Mouse (Mus musculus) limb, embryonic 10.5 days (tissue): ENCODE measurements around the gene Cbr2. TPM values are rescaled to one million over a fixed set of nuclear protein-coding genes. Genes with fewer than 3 reads are reported as not detected.
"Not testable (repeated sequence)": the region's sequence is repeated elsewhere in the genome, so short reads cannot be mapped to it uniquely, and the experiment has no call there.

Source experiments
- DNase-seq: peaks from one replicate; pipeline ENCODE4 v3.0.0-alpha.2; 2017; ENCODE audit warnings: low spot score
- H3K27ac ChIP-seq: fragments of 300-500 bp; sonication (generic); 2 replicates; pipeline ENCODE4 v1.5.1; 2016; ENCODE audit warnings: mild to moderate bottlenecking
- H3K27me3 ChIP-seq: fragments of 300-500 bp; sonication (generic); 2 replicates; pipeline ENCODE4 v1.6.1; 2016; ENCODE audit warnings: low read depth, mild to moderate bottlenecking; ENCODE audit not compliant: poor library complexity, severe bottlenecking
- H3K36me3 ChIP-seq: fragments of 300-500 bp; sonication (generic); 2 replicates; pipeline ENCODE4 v1.6.1; 2016; ENCODE audit warnings: mild to moderate bottlenecking, moderate library complexity
- H3K4me1 ChIP-seq: fragments of 300-500 bp; sonication (generic); 2 replicates; pipeline ENCODE4 v1.6.1; 2016
- H3K4me3 ChIP-seq: fragments of 300-500 bp; sonication (generic); 2 replicates; pipeline ENCODE4 v1.5.1; 2016; ENCODE audit warnings: mild to moderate bottlenecking, moderate library complexity
- H3K9me3 ChIP-seq: fragments of 300-500 bp; sonication (generic); replicated peaks from 2 replicates; pipeline ENCODE4 v1.6.1; 2016; ENCODE audit warnings: mild to moderate bottlenecking
- WGBS: fragments of 180-500 bp; shearing (Covaris S2); methylation state at CpG from one replicate; pipeline ENCODE4 v1.1.7; 2016; 5-methylcytosine and 5-hydroxymethylcytosine counted together
- polyA plus RNA-seq: library from polyadenylated mRNA; unstranded; fragments of >200 nt; fragmentation: Nextera tagmentation; extraction: Ambion mirVana; gene quantifications from 2 replicates; pipeline ENCODE4 v1.2.1, GENCODE M21; 2016

The Cbr2 gene
- 15.2 and 16.3 TPM in 2 replicates for polyA plus RNA-seq

GRCm38 (mm10) chr11:120731858-120732680 is at the start of gene Cbr2:
Gene Cbr2, minus strand, starts transcription at chr11:120732114.
- 74% methylated on average over 12 of the region's 12 CpGs for WGBS
- no peak for DNase-seq
- Histone ChIP-seq H3K4me1 (peaks cover 14% of the 10 kb centered on the region), H3K36me3 (no peaks in the 10 kb centered on the region), H3K4me3 (no peak within 1 kb of the TSS), H3K27ac (no peak within 1 kb of the TSS), H3K27me3 (peaks cover 16% of the 10 kb centered on the region), H3K9me3 (no peaks in the 10 kb centered on the region)

- Histone ChIP-seq H3K27me3 (peaks cover 21% of the 10 kb centered on the region), H3K4me1 (peaks cover 28% of the 10 kb centered on the region), H3K36me3 (peaks cover 31% of the 10 kb centered on the region)
- H3K27ac ChIP-seq, H3K4me3 ChIP-seq, H3K9me3 ChIP-seq, DNase-seq: not testable (repeated sequence)
- WGBS = 93% methylated on average over 6 of the region's 6 CpGs
Measured at GRCm38 (mm10) chr11:120781361-120781760, 49.4 kb upstream of the Cbr2 start.

- 75% methylated on average over 1 of the region's 1 CpGs for WGBS
- H3K27me3 ChIP-seq = peaks cover 21% of the 10 kb centered on the region
- no peak for DNase-seq
- H3K27ac ChIP-seq = no peak overlapping the region
- no peak overlapping the region for H3K4me3 ChIP-seq
- no peaks in the 10 kb centered on the region for H3K9me3 ChIP-seq
- H3K4me1 ChIP-seq = peaks cover 21% of the 10 kb centered on the region
- H3K36me3 ChIP-seq = peaks cover 18% of the 10 kb centered on the region
Measured at GRCm38 (mm10) chr11:120779876-120780275, 48.0 kb upstream of the Cbr2 start.

- no peaks in the 10 kb centered on the region for H3K9me3 ChIP-seq
Measured at GRCm38 (mm10) chr11:120777123-120777522, 45.2 kb upstream of the Cbr2 start.

GRCm38 (mm10) chr11:120775774-120776469 is 44.0 kb upstream of the Cbr2 start:
- Histone ChIP-seq H3K9me3 (no peaks in the 10 kb centered on the region), H3K4me3 (no peak overlapping the region), H3K4me1 (peaks cover 7% of the 10 kb centered on the region), H3K27me3 (no peaks in the 10 kb centered on the region), H3K27ac (0 out of 2 replicates have a peak overlapping the region, but pooled peaks have one; percentile 27), H3K36me3 (peaks cover 7% of the 10 kb centered on the region)
- WGBS = 28% methylated on average over 15 of the region's 15 CpGs
- DNase-seq = peak; percentile 96

More at GRCm38 (mm10) chr11:120777123-120777522, 45.2 kb upstream of the Cbr2 start:
- Histone ChIP-seq H3K27ac (no peak overlapping the region), H3K36me3 (peaks cover 16% of the 10 kb centered on the region), H3K27me3 (peaks cover 5% of the 10 kb centered on the region; the same call in 1 of the 2 replicates), H3K4me1 (peaks cover 7% of the 10 kb centered on the region), H3K4me3 (no peak overlapping the region)
- WGBS = 40% methylated on average over 6 of the region's 6 CpGs
- DNase-seq = no peak

- no peak for DNase-seq
- no peak overlapping the region for H3K4me3 ChIP-seq
- no peaks in the 10 kb centered on the region for H3K27me3 ChIP-seq
- H3K4me1 ChIP-seq = peaks cover 7% of the 10 kb centered on the region
- H3K36me3 ChIP-seq = no peaks in the 10 kb centered on the region
- 92% methylated on average over 7 of the region's 7 CpGs for WGBS
- H3K9me3 ChIP-seq = no peaks in the 10 kb centered on the region
- no peak overlapping the region for H3K27ac ChIP-seq
Measured at GRCm38 (mm10) chr11:120773463-120774190, 41.7 kb upstream of the Cbr2 start.

GRCm38 (mm10) chr11:120772749-120773148 is 40.8 kb upstream of the Cbr2 start:
- Histone ChIP-seq H3K9me3 (no peaks in the 10 kb centered on the region), H3K27me3 (no peaks in the 10 kb centered on the region), H3K4me1 (peaks cover 7% of the 10 kb centered on the region), H3K36me3 (no peaks in the 10 kb centered on the region), H3K27ac (no peak overlapping the region), H3K4me3 (no peak overlapping the region)
- 78% methylated on average over 3 of the region's 3 CpGs for WGBS
- no peak for DNase-seq

- DNase-seq = no peak
- 80% methylated on average over 1 of the region's 1 CpGs for WGBS
- no peaks in the 10 kb centered on the region for H3K36me3 ChIP-seq
- H3K27ac ChIP-seq = no peak overlapping the region
- H3K9me3 ChIP-seq = no peaks in the 10 kb centered on the region
- no peaks in the 10 kb centered on the region for H3K4me1 ChIP-seq
- H3K27me3 ChIP-seq = peaks cover 13% of the 10 kb centered on the region; the same call in 1 of the 2 replicates
- H3K4me3 ChIP-seq = no peak overlapping the region
Measured at GRCm38 (mm10) chr11:120768206-120768605, 36.3 kb upstream of the Cbr2 start.

- H3K4me1 ChIP-seq, H3K27ac ChIP-seq, H3K36me3 ChIP-seq, H3K4me3 ChIP-seq, DNase-seq, H3K9me3 ChIP-seq: not testable (repeated sequence)
- peaks cover 23% of the 10 kb centered on the region for H3K27me3 ChIP-seq
- 75% methylated on average over 5 of the region's 7 CpGs for WGBS
Measured at GRCm38 (mm10) chr11:120767023-120767422, 35.1 kb upstream of the Cbr2 start.

GRCm38 (mm10) chr11:120763121-120763999 is 31.4 kb upstream of the Cbr2 start:
- not testable (repeated sequence) for H3K9me3 ChIP-seq, H3K36me3 ChIP-seq, DNase-seq, H3K27ac ChIP-seq, H3K4me1 ChIP-seq, H3K4me3 ChIP-seq
- peaks cover 32% of the 10 kb centered on the region for H3K27me3 ChIP-seq
- WGBS = 14% methylated on average over 7 of the region's 23 CpGs

- peak within 1 kb of the TSS; percentile 9; the same call in 1 of the 2 replicates for H3K27ac ChIP-seq
- H3K4me3 ChIP-seq = not testable (repeated sequence)
Measured at GRCm38 (mm10) chr11:120762672-120763041, 30.7 kb upstream of the Cbr2 start, which contains the start of gene Hmga1b. Gene Hmga1b, plus strand, starts transcription at chr11:120762794.

More at GRCm38 (mm10) chr11:120762672-120763041, 30.7 kb upstream of the Cbr2 start, which contains the start of gene Hmga1b:
- not testable (repeated sequence) for DNase-seq, H3K4me1 ChIP-seq, H3K9me3 ChIP-seq, H3K36me3 ChIP-seq
- 20% methylated on average over 14 of the region's 14 CpGs for WGBS
- peaks cover 32% of the 10 kb centered on the region for H3K27me3 ChIP-seq
